Mouse (Mus musculus) erythroblast, embryonic 14.5 days (primary cell): ENCODE measurements around the gene Rhd. TPM values are rescaled to one million over a fixed set of nuclear protein-coding genes. Genes with fewer than 3 reads are reported as not detected.
A peak's percentile ranks its signal among the peaks of the same experiment; 100 is the strongest.

ENCODE experiments used
- H3K27me3 ChIP-seq: 2 replicates; pipeline ENCODE4 v1.6.1; 2012; ENCODE audit warnings: inconsistent platforms; ENCODE audit not compliant: control insufficient read depth
- H3K36me3 ChIP-seq: 2 replicates; pipeline ENCODE4 v1.6.1; 2012; ENCODE audit warnings: mild to moderate bottlenecking, inconsistent platforms; ENCODE audit not compliant: control insufficient read depth
- H3K4me1 ChIP-seq: 2 replicates; pipeline ENCODE4 v1.6.1; 2012; ENCODE audit warnings: inconsistent platforms; ENCODE audit not compliant: control insufficient read depth
- H3K4me3 ChIP-seq: replicated peaks from 2 replicates; pipeline ENCODE3; 2012; ENCODE audit warnings: moderate library complexity, mild to moderate bottlenecking, inconsistent platforms
- H3K9me3 ChIP-seq: 2 replicates; pipeline ENCODE4 v1.6.1; 2012; ENCODE audit warnings: low read length, inconsistent platforms, mixed read lengths; ENCODE audit not compliant: control insufficient read depth
- GATA1 ChIP-seq: IDR thresholded peaks from 2 replicates; pipeline ENCODE4 v1.6.1; 2012; ENCODE audit warnings: low read length, inconsistent platforms, mixed read lengths
- TAL1 ChIP-seq: IDR thresholded peaks from 3 replicates; pipeline ENCODE4 v1.6.1; 2012; ENCODE audit warnings: low read length, inconsistent platforms, mixed read lengths
- polyA plus RNA-seq: library from polyadenylated mRNA; stranded (reverse); fragments of >175 nt; gene quantifications from 2 replicates; pipeline ENCODE4 v1.2.3, GENCODE M21; 2012

The Rhd gene
- polyA plus RNA-seq, 1 experiment = 54.9 TPM

GRCm38 (mm10) chr4:134914864-134915209, 50.5 kb downstream of the Rhd start, which contains the start of gene Tmem50a:
Gene Tmem50a, minus strand, starts transcription at chr4:134915024.
- H3K27me3 ChIP-seq = no peaks in the 10 kb centered on the region
- H3K4me1 ChIP-seq = peaks cover 74% of the 10 kb centered on the region
- H3K9me3 ChIP-seq = peaks cover 5% of the 10 kb centered on the region
- peak within 1 kb of the TSS; percentile 93 for H3K4me3 ChIP-seq
- TF ChIP-seq GATA1 = no peak
- no peak for TF ChIP-seq TAL1
- H3K36me3 ChIP-seq = peaks cover 35% of the 10 kb centered on the region

GRCm38 (mm10) chr4:134915223-134916050, 51.1 kb downstream of the Rhd start:
- peaks cover 5% of the 10 kb centered on the region for H3K9me3 ChIP-seq
- H3K36me3 ChIP-seq = peaks cover 29% of the 10 kb centered on the region
- peak overlapping the region; percentile 93 for H3K4me3 ChIP-seq
- H3K4me1 ChIP-seq = peaks cover 80% of the 10 kb centered on the region
- no peaks in the 10 kb centered on the region for H3K27me3 ChIP-seq
- no peak for TF ChIP-seq TAL1
- TF ChIP-seq GATA1 = no peak

GRCm38 (mm10) chr4:134917194-134917593, 52.9 kb downstream of the Rhd start:
- Histone ChIP-seq H3K4me1 (peaks cover 84% of the 10 kb centered on the region), H3K9me3 (no peaks in the 10 kb centered on the region), H3K36me3 (peaks cover 13% of the 10 kb centered on the region), H3K27me3 (no peaks in the 10 kb centered on the region), H3K4me3 (no peak overlapping the region)
- TF ChIP-seq TAL1 (no peak), GATA1 (no peak)

GRCm38 (mm10) chr4:134918381-134918780, 54.0 kb downstream of the Rhd start:
- Histone ChIP-seq H3K9me3 (no peaks in the 10 kb centered on the region), H3K27me3 (no peaks in the 10 kb centered on the region), H3K4me3 (no peak overlapping the region), H3K4me1 (peaks cover 85% of the 10 kb centered on the region), H3K36me3 (peaks cover 2% of the 10 kb centered on the region)
- TF ChIP-seq GATA1 (no peak), TAL1 (no peak)

- Histone ChIP-seq H3K27me3 (no peaks in the 10 kb centered on the region), H3K36me3 (peaks cover 15% of the 10 kb centered on the region), H3K4me1 (peaks cover 76% of the 10 kb centered on the region), H3K4me3 (peak overlapping the region; percentile 7), H3K9me3 (no peaks in the 10 kb centered on the region)
- TF ChIP-seq TAL1 = no peak
- no peak for TF ChIP-seq GATA1
Observed at GRCm38 (mm10) chr4:134919733-134920540, 55.6 kb downstream of the Rhd start.

- Histone ChIP-seq H3K36me3 (peaks cover 22% of the 10 kb centered on the region), H3K4me1 (peaks cover 76% of the 10 kb centered on the region), H3K9me3 (no peaks in the 10 kb centered on the region), H3K4me3 (no peak overlapping the region), H3K27me3 (no peaks in the 10 kb centered on the region)
- TF ChIP-seq GATA1 (no peak), TAL1 (no peak)
Observed at GRCm38 (mm10) chr4:134920631-134921030, 56.3 kb downstream of the Rhd start.

- peaks cover 32% of the 10 kb centered on the region for H3K36me3 ChIP-seq
- H3K4me3 ChIP-seq = no peak overlapping the region
- TF ChIP-seq GATA1 = no peak
- TF ChIP-seq TAL1 = no peak
- H3K27me3 ChIP-seq = no peaks in the 10 kb centered on the region
- H3K4me1 ChIP-seq = peaks cover 76% of the 10 kb centered on the region
- no peaks in the 10 kb centered on the region for H3K9me3 ChIP-seq
Observed at GRCm38 (mm10) chr4:134921703-134922102, 57.4 kb downstream of the Rhd start.

GRCm38 (mm10) chr4:134922111-134922924, 58.0 kb downstream of the Rhd start:
- no peaks in the 10 kb centered on the region for H3K9me3 ChIP-seq
- H3K4me1 ChIP-seq = peaks cover 73% of the 10 kb centered on the region
- TF ChIP-seq GATA1 (no peak), TAL1 (no peak)
- peaks cover 37% of the 10 kb centered on the region for H3K36me3 ChIP-seq
- H3K27me3 ChIP-seq = no peaks in the 10 kb centered on the region
- peak overlapping the region; percentile 79 for H3K4me3 ChIP-seq

- H3K9me3 ChIP-seq = no peaks in the 10 kb centered on the region
- H3K4me1 ChIP-seq = peaks cover 73% of the 10 kb centered on the region
- H3K27me3 ChIP-seq = no peaks in the 10 kb centered on the region
- TF ChIP-seq GATA1 (no peak), TAL1 (no peak)
- peak overlapping the region; percentile 79 for H3K4me3 ChIP-seq
- H3K36me3 ChIP-seq = peaks cover 42% of the 10 kb centered on the region
Observed at GRCm38 (mm10) chr4:134922925-134923244, 58.5 kb downstream of the Rhd start.
